Mouse (Mus musculus) myocyte (in vitro differentiated cells): ENCODE measurements at regions not wholly inside any gene's neighbourhood (a gene's known extent, or its start where the extent isn't known, plus 50 kb on each side); places are given as distances from the start of the nearest gene placed in this dataset.

Experiments
- H3K27me3 ChIP-seq: one replicate; pipeline ENCODE4 v1.6.1; 2011; ENCODE audit not compliant: control insufficient read depth, insufficient read depth, insufficient read length
- H3K36me3 ChIP-seq: one replicate; pipeline ENCODE4 v1.6.1; 2011; ENCODE audit not compliant: control insufficient read depth, insufficient read depth
- H3K4me2 ChIP-seq: one replicate; pipeline ENCODE4 v1.6.1; 2011; ENCODE audit warnings: low read depth, control low read depth
- H3K4me3 ChIP-seq: one replicate; pipeline ENCODE4 v1.5.1; 2011; ENCODE audit warnings: mild to moderate bottlenecking, control low read depth, moderate library complexity
- H3K79me2 ChIP-seq: one replicate; pipeline ENCODE4 v1.6.1; 2011; ENCODE audit not compliant: control insufficient read depth, insufficient read depth
- H3ac ChIP-seq: one replicate; pipeline ENCODE4 v1.6.1; 2011; ENCODE audit not compliant: control insufficient read depth, insufficient read length
- CEBPB ChIP-seq: IDR thresholded peaks from 2 replicates; pipeline ENCODE4 v1.6.1; 2011; ENCODE audit warnings: mild to moderate bottlenecking, moderate library complexity; ENCODE audit not compliant: poor library complexity, insufficient read depth, severe bottlenecking
- E2F4 ChIP-seq: IDR thresholded peaks from one replicate; pipeline ENCODE4 v1.6.1; 2011; ENCODE audit warnings: mild to moderate bottlenecking, control low read depth, moderate library complexity; ENCODE audit not compliant: insufficient read depth
- MAX ChIP-seq: IDR thresholded peaks from one replicate; pipeline ENCODE4 v1.6.1; 2011; ENCODE audit warnings: low read depth, mild to moderate bottlenecking, control low read depth
- MYOD1 ChIP-seq, 3 experiments: IDR thresholded peaks; one replicate each; pipeline ENCODE4 v1.6.1; 2011; ENCODE audit warnings: control low read depth in 2 of 3, low read depth in 2 of 3, mild to moderate bottlenecking in 2 of 3, moderate library complexity in 1 of 3; ENCODE audit not compliant: insufficient read length in 2 of 3, control insufficient read depth in 1 of 3
- MYOG ChIP-seq, 3 experiments: IDR thresholded peaks; one replicate each; pipeline ENCODE4 v1.6.1; 2011; ENCODE audit warnings: control low read depth in 2 of 3, low read depth in 2 of 3, mild to moderate bottlenecking in 2 of 3; ENCODE audit not compliant: insufficient read length in 2 of 3, control insufficient read depth in 1 of 3, insufficient read depth in 1 of 3
- POLR2A ChIP-seq: IDR thresholded peaks from one replicate; pipeline ENCODE4 v1.6.1; 2011; ENCODE audit warnings: low read depth, mild to moderate bottlenecking, control low read depth, moderate library complexity; ENCODE audit not compliant: insufficient read length
- POLR2AphosphoS2 ChIP-seq: IDR thresholded peaks from one replicate; pipeline ENCODE4 v1.6.1; 2011; ENCODE audit warnings: low read depth, control low read depth; ENCODE audit not compliant: insufficient read length
- REST ChIP-seq: IDR thresholded peaks from one replicate; pipeline ENCODE4 v1.6.1; 2011; ENCODE audit warnings: mild to moderate bottlenecking, control low read depth, moderate library complexity; ENCODE audit not compliant: insufficient read depth, insufficient read length
- SRF ChIP-seq: IDR thresholded peaks from one replicate; pipeline ENCODE4 v1.6.1; 2011; ENCODE audit warnings: low read depth; ENCODE audit not compliant: control insufficient read depth, insufficient read length
- TCF12 ChIP-seq: IDR thresholded peaks from one replicate; pipeline ENCODE4 v1.6.1; 2011; ENCODE audit warnings: mild to moderate bottlenecking, control low read depth; ENCODE audit not compliant: poor library complexity, insufficient read depth, severe bottlenecking
- TCF3 ChIP-seq: IDR thresholded peaks from one replicate; pipeline ENCODE4 v1.6.1; 2011; ENCODE audit warnings: low read depth, control low read depth; ENCODE audit not compliant: insufficient read length
- USF1 ChIP-seq: IDR thresholded peaks from one replicate; pipeline ENCODE4 v1.6.1; 2011; ENCODE audit warnings: low read depth, mild to moderate bottlenecking, control low read depth, moderate library complexity

GRCm38 (mm10) chr14:25176206-25176605 is 282.8 kb upstream of the Zmiz1 start:
- no peaks in the 10 kb centered on the region for H3K27me3 ChIP-seq
- H3K79me2 ChIP-seq, result no peaks in the 10 kb centered on the region
- H3ac ChIP-seq, result no peak overlapping the region
- no peaks in the 10 kb centered on the region for H3K36me3 ChIP-seq
- no peak overlapping the region for H3K4me3 ChIP-seq
- TF ChIP-seq SRF (no peak), POLR2AphosphoS2 (no peak), MYOD1 (IDR thresholded peaks at IDR 0.05; ENCODE audit: control insufficient read depth in 1 of 3, insufficient read length in 2 of 3, low read depth in 2 of 3) (no peak)
- no peak overlapping the region for H3K4me2 ChIP-seq

DNA sequence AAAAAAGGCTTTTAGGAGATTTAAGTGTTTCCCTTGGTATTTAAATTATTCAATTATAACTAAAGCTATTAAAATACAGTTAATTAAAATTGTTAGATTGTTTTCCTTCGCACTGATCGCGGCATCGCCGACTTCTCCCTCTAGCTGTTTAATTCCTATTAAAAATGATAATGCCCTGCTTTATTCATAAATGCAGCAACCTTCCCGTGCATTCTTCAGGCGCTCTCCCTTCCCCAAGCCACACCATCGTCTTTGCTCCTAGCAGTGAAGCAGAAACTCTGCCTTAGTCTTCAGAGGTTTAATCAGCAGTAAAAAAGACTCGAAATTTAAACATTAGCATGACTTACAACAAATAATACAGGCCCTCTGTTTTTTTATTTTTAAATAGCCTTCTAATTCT is 278.9 kb upstream of the Zmiz1 start:
- Histone ChIP-seq H3K4me3 (no peak overlapping the region), H3K27me3 (no peaks in the 10 kb centered on the region), H3K4me2 (no peak overlapping the region), H3ac (no peak overlapping the region), H3K79me2 (no peaks in the 10 kb centered on the region), H3K36me3 (no peaks in the 10 kb centered on the region)
- TF ChIP-seq REST, result no peak
- TF ChIP-seq MAX, result no peak
- TF ChIP-seq MYOD1 (IDR thresholded peaks at IDR 0.05; ENCODE audit: control insufficient read depth in 1 of 3, insufficient read length in 2 of 3, low read depth in 2 of 3), result no peak
- TF ChIP-seq CEBPB, result no peak
- TF ChIP-seq POLR2A, result no peak
- no peak for TF ChIP-seq TCF12
- TF ChIP-seq E2F4, result no peak
- no peak for TF ChIP-seq MYOG (IDR thresholded peaks at IDR 0.05; ENCODE audit: control insufficient read depth in 1 of 3, insufficient read depth in 1 of 3, insufficient read length in 2 of 3, low read depth in 2 of 3)
- TF ChIP-seq SRF, result no peak
- no peak for TF ChIP-seq POLR2AphosphoS2
- TF ChIP-seq USF1, result no peak

- TF ChIP-seq E2F4, result no peak
- TF ChIP-seq CEBPB, result peak; percentile 70
- no peak overlapping the region for H3K4me2 ChIP-seq
- H3ac ChIP-seq, result no peak overlapping the region
- H3K79me2 ChIP-seq, result no peaks in the 10 kb centered on the region
- no peaks in the 10 kb centered on the region for H3K36me3 ChIP-seq
- H3K4me3 ChIP-seq, result no peak overlapping the region
- no peaks in the 10 kb centered on the region for H3K27me3 ChIP-seq
Measured at GRCm38 (mm10) chr14:25181406-25181805, 277.6 kb upstream of the Zmiz1 start.

- TF ChIP-seq MAX (no peak), E2F4 (no peak), USF1 (no peak), TCF12 (no peak), SRF (no peak)
- Histone ChIP-seq H3K27me3 (no peaks in the 10 kb centered on the region), H3ac (no peak overlapping the region), H3K36me3 (no peaks in the 10 kb centered on the region), H3K79me2 (no peaks in the 10 kb centered on the region), H3K4me2 (no peak overlapping the region), H3K4me3 (no peak overlapping the region)
Measured at GRCm38 (mm10) chr14:25184042-25184441, 274.9 kb upstream of the Zmiz1 start.

- Histone ChIP-seq H3ac (no peak overlapping the region), H3K27me3 (no peaks in the 10 kb centered on the region), H3K4me2 (no peak overlapping the region), H3K36me3 (no peaks in the 10 kb centered on the region), H3K79me2 (no peaks in the 10 kb centered on the region), H3K4me3 (no peak overlapping the region)
- TF ChIP-seq POLR2AphosphoS2, result no peak
- no peak for TF ChIP-seq TCF12
- no peak for TF ChIP-seq MAX
- TF ChIP-seq E2F4, result no peak
- no peak for TF ChIP-seq POLR2A
- no peak for TF ChIP-seq MYOD1 (IDR thresholded peaks at IDR 0.05; ENCODE audit: control insufficient read depth in 1 of 3, insufficient read length in 2 of 3, low read depth in 2 of 3)
- TF ChIP-seq SRF, result no peak
- no peak for TF ChIP-seq USF1
- TF ChIP-seq TCF3, result no peak
- TF ChIP-seq REST, result no peak
- no peak for TF ChIP-seq MYOG (IDR thresholded peaks at IDR 0.05; ENCODE audit: control insufficient read depth in 1 of 3, insufficient read depth in 1 of 3, insufficient read length in 2 of 3, low read depth in 2 of 3)
- TF ChIP-seq CEBPB, result no peak
Measured at GRCm38 (mm10) chr14:25184875-25185274, 274.1 kb upstream of the Zmiz1 start.
